Mouse (Mus musculus) liver, postnatal 0 days (tissue): ENCODE results near the gene Tax1bp1. TPM values are rescaled to one million over a fixed set of nuclear protein-coding genes. Genes with fewer than 3 reads are reported as not detected.
A peak's percentile ranks its signal among the peaks of the same experiment; 100 is the strongest.

ENCODE experiments used
- ATAC-seq: fragments of 200-750 bp; cut with Nextera tagmentation; 2 replicates; pipeline ENCODE4 v1.8.0; 2017; ENCODE audit warnings: mild to moderate bottlenecking, moderate library complexity
- DNase-seq: peaks from one replicate; pipeline ENCODE4 v3.0.0-alpha.2; 2016
- H3K27ac ChIP-seq: fragments of 300-500 bp; sonication (generic); 2 replicates; pipeline ENCODE4 v1.5.1; 2014; ENCODE audit warnings: antibody characterized with exemption, moderate library complexity, mild to moderate bottlenecking, low read depth
- H3K27me3 ChIP-seq: fragments of 300-500 bp; sonication (generic); 2 replicates; pipeline ENCODE4 v1.6.1; 2014; ENCODE audit warnings: low read length, control low read depth, mixed read lengths; ENCODE audit not compliant: insufficient read depth
- H3K36me3 ChIP-seq: fragments of 300-500 bp; sonication (generic); replicated peaks from 2 replicates; pipeline ENCODE4 v1.6.1; 2014; ENCODE audit warnings: mild to moderate bottlenecking, control low read depth, low read length, moderate library complexity, mixed read lengths; ENCODE audit not compliant: insufficient read depth
- H3K4me1 ChIP-seq: fragments of 300-500 bp; sonication (generic); 2 replicates; pipeline ENCODE4 v1.6.1; 2014; ENCODE audit warnings: antibody characterized with exemption, mild to moderate bottlenecking, control low read depth; ENCODE audit not compliant: insufficient read depth
- H3K4me2 ChIP-seq: fragments of 300-500 bp; sonication (generic); 2 replicates; pipeline ENCODE4 v1.6.1; 2014; ENCODE audit warnings: low read depth, mild to moderate bottlenecking, low read length, moderate library complexity, mixed read lengths
- H3K4me3 ChIP-seq: fragments of 300-500 bp; sonication (generic); 2 replicates; pipeline ENCODE4 v1.5.1; 2014; ENCODE audit warnings: low read depth, low read length
- H3K9ac ChIP-seq: fragments of 300-500 bp; sonication (generic); replicated peaks from 2 replicates; pipeline ENCODE4 v1.6.1; 2014; ENCODE audit warnings: mild to moderate bottlenecking, moderate library complexity
- H3K9me3 ChIP-seq: fragments of 300-500 bp; sonication (generic); 2 replicates; pipeline ENCODE4 v1.6.1; 2016; ENCODE audit warnings: mild to moderate bottlenecking, control low read depth, low read length, mixed read lengths
- CTCF ChIP-seq: sonication (generic); IDR thresholded peaks from 2 replicates; pipeline ENCODE4 v1.5.1; 2016; ENCODE audit warnings: antibody characterized with exemption, low read depth
- EP300 ChIP-seq: IDR thresholded peaks from 2 replicates; pipeline ENCODE4 v1.6.1; 2016; ENCODE audit warnings: antibody characterized with exemption, low read depth, mild to moderate bottlenecking
- WGBS: fragments of 180-500 bp; shearing (Covaris S2); extraction: QIAGEN DNeasy Blood & Tissue Kit; methylation state at CpG from one replicate; pipeline ENCODE4 v1.1.7; 2014; ENCODE audit not compliant: insufficient replicate concordance; 5-methylcytosine and 5-hydroxymethylcytosine counted together
- polyA plus RNA-seq: library from polyadenylated mRNA; unstranded; fragments of >200 nt; fragmentation: Nextera tagmentation; extraction: Ambion mirVana; gene quantifications from 2 replicates; pipeline ENCODE4 v1.2.1, GENCODE M21; 2015

Gene Tax1bp1
- polyA plus RNA-seq, 1 experiment from 2014 or later: 117 TPM

GRCm38 (mm10) chr6:52790781-52791180 is 77.3 kb downstream of the Tax1bp1 start:
- H3K4me2 ChIP-seq: no peak overlapping the region
- no peaks in the 10 kb centered on the region for H3K4me1 ChIP-seq
- H3K9me3 ChIP-seq: no peaks in the 10 kb centered on the region
- H3K36me3 ChIP-seq: no peaks in the 10 kb centered on the region
- H3K27me3 ChIP-seq: no peaks in the 10 kb centered on the region
- no peak overlapping the region for H3K9ac ChIP-seq
- ATAC-seq (no peak), DNase-seq (no peak)
- TF ChIP-seq CTCF: no peak
- no peak for TF ChIP-seq EP300
- H3K4me3 ChIP-seq: no peak overlapping the region
- WGBS: 75% methylated on average over 4 of the region's 4 CpGs
- no peak overlapping the region for H3K27ac ChIP-seq

GRCm38 (mm10) chr6:52792455-52792854 is 78.9 kb downstream of the Tax1bp1 start:
- no peaks in the 10 kb centered on the region for H3K36me3 ChIP-seq
- H3K4me2 ChIP-seq: no peak overlapping the region
- no peaks in the 10 kb centered on the region for H3K9me3 ChIP-seq
- ATAC-seq (no peak), DNase-seq (no peak)
- H3K9ac ChIP-seq: no peak overlapping the region
- H3K27ac ChIP-seq: no peak overlapping the region
- TF ChIP-seq CTCF (no peak), EP300 (peak; percentile 45; the same call in 1 of the 2 replicates)
- no peaks in the 10 kb centered on the region for H3K27me3 ChIP-seq
- H3K4me1 ChIP-seq: no peaks in the 10 kb centered on the region
- 60% methylated on average over 3 of the region's 3 CpGs for WGBS
- no peak overlapping the region for H3K4me3 ChIP-seq

GRCm38 (mm10) chr6:52795029-52795841 is 81.7 kb downstream of the Tax1bp1 start:
- 0 out of 2 replicates have a peak overlapping the region, but pooled peaks have one; percentile 18 for H3K27ac ChIP-seq
- H3K27me3 ChIP-seq: no peaks in the 10 kb centered on the region
- TF ChIP-seq EP300 (no peak), CTCF (no peak)
- H3K9ac ChIP-seq: no peak overlapping the region
- H3K9me3 ChIP-seq: no peaks in the 10 kb centered on the region
- H3K4me3 ChIP-seq: no peak overlapping the region
- ATAC-seq (no peak), DNase-seq (no peak)
- H3K36me3 ChIP-seq: no peaks in the 10 kb centered on the region; the same call in 1 of the 2 replicates
- WGBS: 66% methylated on average over 16 of the region's 16 CpGs
- no peak overlapping the region for H3K4me2 ChIP-seq
- no peaks in the 10 kb centered on the region for H3K4me1 ChIP-seq

- no peak for TF ChIP-seq EP300
- TF ChIP-seq CTCF: no peak
- 0 out of 2 replicates have a peak overlapping the region, but pooled peaks have one; percentile 18 for H3K27ac ChIP-seq
These were observed 82.6 kb downstream of the Tax1bp1 start for GRCm38 (mm10) chr6:52796035-52796598.

GRCm38 (mm10) chr6:52796691-52797090 is 83.2 kb downstream of the Tax1bp1 start:
- no peak overlapping the region for H3K4me2 ChIP-seq
- H3K9me3 ChIP-seq: no peaks in the 10 kb centered on the region
- no peak overlapping the region for H3K4me3 ChIP-seq
- no peaks in the 10 kb centered on the region; the same call in 1 of the 2 replicates for H3K36me3 ChIP-seq
- DNase-seq: no peak
- TF ChIP-seq EP300 (no peak), CTCF (no peak)
- no peaks in the 10 kb centered on the region for H3K27me3 ChIP-seq
- 53% methylated on average over 1 of the region's 1 CpGs for WGBS
- H3K27ac ChIP-seq: no peak overlapping the region
- no peak for ATAC-seq
- no peak overlapping the region for H3K9ac ChIP-seq
- H3K4me1 ChIP-seq: 0 out of 2 replicates have a peak, but pooled peaks cover 3% of the 10 kb centered on the region

More at GRCm38 (mm10) chr6:52796035-52796598, 82.6 kb downstream of the Tax1bp1 start:
- Histone ChIP-seq H3K9ac (no peak overlapping the region), H3K27me3 (no peaks in the 10 kb centered on the region), H3K4me1 (no peaks in the 10 kb centered on the region), H3K9me3 (no peaks in the 10 kb centered on the region), H3K4me2 (no peak overlapping the region), H3K4me3 (no peak overlapping the region), H3K36me3 (no peaks in the 10 kb centered on the region; the same call in 1 of the 2 replicates)
- ATAC-seq (no peak), DNase-seq (no peak)
- 74% methylated on average over 9 of the region's 9 CpGs for WGBS

GRCm38 (mm10) chr6:52797252-52797800 is 83.8 kb downstream of the Tax1bp1 start:
- Histone ChIP-seq H3K27ac (no peak overlapping the region), H3K9ac (no peak overlapping the region), H3K9me3 (no peaks in the 10 kb centered on the region), H3K4me3 (no peak overlapping the region), H3K27me3 (no peaks in the 10 kb centered on the region), H3K36me3 (no peaks in the 10 kb centered on the region; the same call in 1 of the 2 replicates), H3K4me2 (no peak overlapping the region), H3K4me1 (peaks cover 7% of the 10 kb centered on the region; the same call in 1 of the 2 replicates)
- TF ChIP-seq EP300 (no peak), CTCF (peak; percentile 25; the same call in 1 of the 2 replicates)
- ATAC-seq (no peak), DNase-seq (no peak)
- 61% methylated on average over 6 of the region's 6 CpGs for WGBS
